Mouse (Mus musculus) brain, adult 2 months (tissue): ENCODE data around the gene Ms4a14.
"Not testable (repeated sequence)": the region's sequence is repeated elsewhere in the genome, so short reads cannot be mapped to it uniquely, and the experiment has no call there.

Experiments used
- DNase-seq: peaks from one replicate; pipeline ENCODE4 v3.0.0; 2011; ENCODE audit warnings: low read depth, low spot score

The Ms4a14 gene

DNA sequence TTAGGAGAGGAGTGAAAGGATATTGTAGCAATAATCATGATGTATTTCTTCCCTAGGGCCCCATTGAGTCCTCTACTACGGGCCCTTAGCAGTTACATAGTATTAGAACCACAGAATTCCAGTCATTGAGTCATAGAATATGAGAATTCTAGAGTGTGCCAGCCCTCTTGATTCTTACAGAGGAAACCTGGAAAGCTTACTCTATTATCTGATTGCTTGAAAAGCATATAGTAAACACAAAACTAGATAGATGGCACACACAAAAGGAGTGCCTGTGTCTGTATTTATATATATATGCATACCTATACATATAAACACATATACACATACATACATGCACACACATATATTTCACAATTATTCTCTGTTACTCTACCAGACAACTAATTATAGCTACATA, at the start of gene Ms4a14:
Ms4a14 (minus strand) TSS at position 101 of the 400 bp plus-strand sequence.
- DNase-seq = no peak

DNA sequence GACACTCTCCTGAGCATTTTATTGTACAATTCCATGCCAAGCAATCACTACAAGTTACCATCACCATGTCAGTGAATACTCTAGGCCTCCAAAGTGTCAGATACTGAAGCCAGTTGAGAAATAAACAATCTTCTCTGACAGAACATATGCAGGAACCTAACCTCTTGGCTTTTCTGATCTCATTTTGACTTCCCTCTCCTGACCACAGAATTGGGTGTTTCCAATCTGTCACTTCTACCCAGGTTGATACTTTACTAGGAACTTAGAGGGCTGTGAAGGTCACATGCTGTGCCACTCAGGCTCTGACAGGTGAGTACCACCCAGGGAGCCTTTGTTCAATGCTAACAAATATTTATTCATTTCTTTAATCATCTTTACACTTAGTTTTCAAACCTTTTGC, 47.7 kb upstream of the Ms4a14 start:
- DNase-seq = no peak

DNA sequence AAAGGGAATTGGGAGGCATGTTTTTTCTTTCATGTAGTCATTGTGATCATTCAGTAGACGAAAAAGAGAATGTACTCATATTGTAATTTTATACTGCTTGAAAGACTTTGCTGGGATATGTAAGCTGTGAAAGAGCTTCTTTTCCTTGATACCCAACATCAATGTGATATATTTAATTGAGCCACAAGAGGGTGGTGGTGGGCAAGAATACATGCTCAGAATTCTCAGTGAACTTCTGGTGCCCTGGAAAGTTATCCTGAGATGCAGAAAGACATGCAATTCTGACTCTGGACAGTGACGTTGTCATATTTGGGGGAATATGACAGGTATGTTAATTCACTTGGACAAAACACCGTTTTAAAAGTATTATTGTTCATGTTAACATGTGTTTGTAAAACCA, 45.9 kb upstream of the Ms4a14 start:
- peak; percentile 18 for DNase-seq

DNA sequence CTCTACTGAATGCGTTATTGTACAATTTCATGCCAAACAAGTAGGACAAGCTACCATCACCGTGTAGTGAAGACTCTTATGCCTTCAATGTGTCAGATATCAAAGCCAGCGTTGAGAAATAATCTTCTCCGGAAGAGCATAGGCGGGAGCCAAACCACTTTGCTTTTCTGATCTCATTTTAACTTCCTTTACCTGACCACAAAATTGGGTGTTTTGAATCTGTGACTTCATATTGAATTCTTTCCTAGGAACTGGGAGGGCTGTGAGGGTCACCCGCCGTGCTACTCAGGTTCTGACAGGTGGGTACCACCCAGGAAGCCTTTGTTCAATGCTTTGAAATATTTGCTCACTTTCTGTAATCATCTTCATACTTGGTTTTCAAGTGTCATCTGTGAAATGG, 41.5 kb upstream of the Ms4a14 start:
- DNase-seq = no peak

DNA sequence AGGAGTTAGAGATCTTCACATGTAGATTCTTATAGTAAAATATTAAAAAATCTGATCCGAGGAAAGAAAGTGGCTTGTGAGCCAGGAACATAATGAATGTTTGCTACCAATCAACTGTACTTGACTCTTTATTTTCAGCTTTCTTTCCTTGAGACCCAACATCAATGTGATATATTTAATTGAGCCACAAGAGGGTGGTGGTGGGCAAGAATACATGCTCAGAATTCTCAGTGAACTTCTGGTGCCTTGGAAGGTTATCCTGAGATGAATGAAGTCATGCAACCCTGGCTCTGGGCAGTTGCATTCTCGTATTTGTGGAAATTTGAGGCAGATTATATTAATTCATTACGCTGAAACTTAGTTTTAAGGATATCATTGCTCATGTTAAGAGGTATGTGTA, 37.6 kb upstream of the Ms4a14 start:
- DNase-seq = peak; percentile 3

DNA sequence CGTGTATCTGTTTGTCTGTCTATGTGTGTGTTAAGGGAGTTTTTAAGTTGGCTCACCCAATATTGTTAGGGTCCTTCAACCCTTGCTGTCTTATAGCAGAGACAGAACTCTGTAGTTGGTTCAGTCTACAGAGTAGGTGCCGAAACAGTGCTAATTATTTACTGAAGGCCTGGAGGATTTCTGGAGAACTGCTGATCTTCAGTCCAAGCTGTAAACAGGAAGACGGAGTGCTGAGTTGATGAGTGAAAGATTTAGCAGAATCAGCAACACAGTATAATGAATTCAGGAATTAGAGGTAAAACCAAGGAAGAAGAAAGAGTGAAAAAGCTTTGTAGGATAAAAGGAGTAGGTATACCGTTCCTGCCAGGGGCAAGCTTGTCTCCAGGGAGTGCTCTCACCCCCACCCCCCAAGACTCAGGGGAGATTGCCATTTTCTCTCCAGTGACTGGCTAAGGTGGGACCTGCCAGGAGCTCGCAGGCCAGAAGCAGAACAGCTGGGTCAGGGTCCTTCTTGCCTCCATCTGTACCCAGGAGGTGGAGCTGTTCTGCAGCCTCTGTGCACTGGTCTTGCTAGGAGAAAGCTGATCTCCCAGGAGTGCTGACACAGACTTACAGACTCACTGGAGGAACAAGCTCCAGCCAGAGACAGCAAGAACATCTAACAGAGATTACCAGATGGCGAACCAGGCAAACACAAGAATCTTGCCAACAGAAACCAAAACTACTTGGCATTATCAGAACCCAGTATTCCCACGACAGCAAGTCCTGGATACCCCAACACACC, 35.6 kb upstream of the Ms4a14 start:
- DNase-seq = peak; percentile 35

DNA sequence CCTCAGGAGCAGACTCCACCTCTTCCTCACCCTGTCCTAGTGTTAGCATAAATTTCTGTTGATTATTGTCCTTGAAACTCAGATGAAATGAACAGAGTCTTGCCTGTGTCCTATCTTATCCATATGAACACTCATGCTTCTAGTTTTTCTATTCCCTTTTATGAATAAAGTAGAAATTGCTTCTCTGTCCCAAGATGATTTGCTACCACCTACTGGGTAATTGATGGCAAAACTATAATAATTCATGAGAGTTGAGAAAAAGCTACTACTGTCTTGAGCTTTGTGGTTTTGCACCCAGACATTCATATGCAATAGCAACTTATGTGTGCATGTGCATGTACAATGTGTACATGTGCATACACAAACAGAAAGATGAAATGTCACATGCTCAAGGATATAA, 29.7 kb upstream of the Ms4a14 start:
- DNase-seq = no peak

DNA sequence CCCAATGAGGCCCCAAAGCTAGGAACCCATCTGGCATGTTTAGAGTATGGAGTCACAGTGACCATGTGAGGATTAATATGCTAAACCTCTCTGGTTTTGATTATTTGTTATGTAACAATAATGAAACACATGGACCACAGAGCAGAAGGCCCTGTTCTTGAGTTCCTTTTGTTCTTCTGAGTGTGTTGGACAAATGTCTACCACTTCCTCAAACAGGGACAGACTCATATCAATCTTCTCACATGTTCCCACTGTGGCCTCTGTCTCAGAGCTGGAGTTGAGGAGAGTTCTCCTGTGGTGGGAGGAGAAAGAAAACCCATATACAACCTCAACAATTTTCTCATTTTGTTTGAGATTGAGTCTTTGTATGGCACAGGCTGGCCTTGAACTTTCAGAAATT, 28.9 kb upstream of the Ms4a14 start:
- no peak for DNase-seq

DNA sequence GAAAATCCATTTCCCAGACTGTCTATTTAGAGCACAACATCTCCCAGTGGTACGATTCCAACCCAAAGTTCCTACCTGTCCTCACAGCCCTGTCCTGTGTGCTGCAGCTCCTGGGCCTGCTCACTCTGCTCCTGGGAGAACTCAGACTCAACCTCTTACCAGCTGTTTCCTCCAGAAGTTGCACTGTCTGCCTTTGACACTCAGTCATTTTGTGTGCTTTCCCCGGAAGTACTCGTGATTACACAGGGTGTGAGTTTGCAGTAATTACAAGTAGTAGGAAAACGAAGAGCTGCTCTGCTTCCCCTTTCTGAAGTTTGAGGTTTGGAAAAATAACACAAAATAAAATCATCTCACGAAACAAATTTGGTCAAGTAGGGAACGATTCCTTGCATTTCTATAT, 21.7 kb upstream of the Ms4a14 start, which contains the start of gene Ms4a7:
Ms4a7 (minus strand) TSS at position 215 of the 400 bp plus-strand sequence.
- DNase-seq = no peak

DNA sequence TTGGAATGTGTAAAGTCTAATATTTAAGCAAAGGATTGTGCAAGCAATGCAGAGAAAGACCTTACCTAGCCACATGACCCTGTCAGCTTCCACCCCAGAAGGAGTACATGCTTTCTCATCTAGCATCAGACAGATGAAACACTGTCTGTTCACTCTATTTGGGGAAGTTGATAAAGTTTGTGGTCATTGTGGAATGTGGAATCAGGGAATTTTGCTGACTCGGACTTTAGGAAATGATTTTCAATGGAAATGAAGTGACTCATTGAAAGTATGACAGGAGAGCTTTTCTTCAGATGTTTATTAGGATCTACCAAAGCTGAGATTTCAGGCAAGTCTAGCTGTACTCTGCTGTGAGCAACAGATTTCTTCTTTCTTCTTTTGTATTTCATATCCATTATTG, 6.9 kb upstream of the Ms4a14 start:
- no peak for DNase-seq

DNA sequence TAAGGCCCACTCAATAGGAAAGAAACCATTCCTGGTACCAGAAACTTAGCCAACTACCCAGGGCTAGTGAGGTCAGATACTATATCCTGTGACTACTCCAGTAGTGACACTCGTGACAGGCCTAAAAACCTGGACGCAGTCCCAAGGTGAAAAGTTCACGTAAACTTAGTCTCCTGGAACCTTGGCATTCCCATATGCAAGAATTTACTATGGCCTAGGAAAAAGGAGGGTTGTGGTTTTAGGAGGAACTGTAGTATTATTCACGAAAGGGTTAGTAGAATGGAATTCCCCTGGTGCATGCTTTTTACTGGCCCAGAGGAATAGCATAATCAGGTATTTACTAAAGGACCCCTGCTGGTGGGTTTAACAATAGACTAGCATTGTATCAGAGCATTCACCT, 2.5 kb upstream of the Ms4a14 start:
- no peak for DNase-seq

DNA sequence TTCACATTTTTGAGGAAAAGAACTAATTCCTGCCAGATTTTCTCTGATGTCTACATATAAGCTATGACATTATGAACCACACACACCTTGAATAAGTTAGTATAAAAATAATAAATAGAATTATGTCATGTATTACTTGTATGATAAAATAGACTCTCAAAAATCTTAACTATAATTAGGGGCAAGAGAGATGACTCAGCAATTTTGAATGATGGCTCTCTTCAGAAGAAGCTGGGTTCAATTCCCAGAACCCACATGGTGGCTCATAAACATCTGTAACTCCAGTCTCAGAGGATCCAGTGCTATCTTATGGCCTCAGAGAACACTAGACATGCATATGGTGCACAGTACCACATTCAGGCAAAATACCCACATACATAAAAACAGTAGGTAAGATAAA, 5.4 kb downstream of the Ms4a14 start:
- DNase-seq = no peak

DNA sequence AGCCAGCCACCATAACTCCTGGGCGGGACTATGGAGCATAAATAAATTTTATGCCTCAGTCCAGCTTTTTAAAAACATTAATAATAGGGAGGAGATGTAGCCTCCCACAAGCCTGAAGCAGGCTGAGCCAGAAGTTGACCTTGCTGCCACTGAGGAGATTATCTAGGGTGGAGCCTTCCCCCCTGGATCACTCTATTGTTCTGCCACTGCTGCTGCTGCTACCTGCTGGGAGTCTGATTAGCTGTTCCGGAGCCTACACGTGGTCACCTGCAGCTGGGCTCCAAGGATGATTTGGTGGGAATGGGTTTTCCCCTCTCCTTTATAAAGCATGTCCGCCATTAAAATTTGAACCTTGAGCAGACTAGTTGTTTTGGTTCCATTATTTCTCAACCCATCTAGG, 14.7 kb downstream of the Ms4a14 start:
- not testable (repeated sequence) for DNase-seq

DNA sequence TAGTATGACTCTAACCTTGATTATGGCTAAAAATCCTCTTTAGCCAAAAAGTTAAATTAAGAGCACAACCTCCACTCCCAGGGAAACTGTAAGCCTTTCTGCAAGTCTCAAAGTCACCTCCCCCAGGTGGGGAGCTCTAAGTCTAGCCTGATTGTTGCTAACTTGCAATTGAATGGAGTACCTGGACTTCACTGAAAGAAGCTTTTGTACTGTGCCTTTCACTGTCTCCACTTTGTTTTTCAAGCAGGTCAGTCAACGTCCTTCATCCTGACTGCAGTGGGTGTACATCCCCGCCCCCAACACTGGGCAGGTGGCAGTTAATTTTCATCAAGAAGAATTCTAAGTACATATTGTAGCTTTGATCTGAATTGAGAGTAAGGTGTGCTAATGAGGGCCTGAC, 15.3 kb downstream of the Ms4a14 start:
- no peak for DNase-seq

DNA sequence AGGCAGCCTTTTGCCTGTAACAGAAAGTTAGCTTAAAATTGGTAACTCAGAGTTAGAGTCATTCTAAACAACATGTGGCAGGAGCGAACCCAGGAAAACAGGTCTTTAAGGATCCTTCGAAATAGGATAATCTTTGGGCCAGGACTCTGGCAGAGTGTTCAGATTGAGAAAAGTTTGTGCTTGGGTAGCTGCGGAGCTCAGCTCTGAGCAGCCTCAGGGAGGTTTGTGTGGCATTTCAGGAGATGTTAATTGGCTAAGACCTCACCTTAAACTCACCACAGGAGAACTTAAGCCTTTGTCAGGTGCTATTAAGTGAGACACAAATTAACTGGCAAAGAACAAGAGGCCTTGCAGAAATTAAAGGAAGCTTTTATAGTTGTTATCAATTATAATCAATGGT, 20.6 kb downstream of the Ms4a14 start:
- not testable (repeated sequence) for DNase-seq

DNA sequence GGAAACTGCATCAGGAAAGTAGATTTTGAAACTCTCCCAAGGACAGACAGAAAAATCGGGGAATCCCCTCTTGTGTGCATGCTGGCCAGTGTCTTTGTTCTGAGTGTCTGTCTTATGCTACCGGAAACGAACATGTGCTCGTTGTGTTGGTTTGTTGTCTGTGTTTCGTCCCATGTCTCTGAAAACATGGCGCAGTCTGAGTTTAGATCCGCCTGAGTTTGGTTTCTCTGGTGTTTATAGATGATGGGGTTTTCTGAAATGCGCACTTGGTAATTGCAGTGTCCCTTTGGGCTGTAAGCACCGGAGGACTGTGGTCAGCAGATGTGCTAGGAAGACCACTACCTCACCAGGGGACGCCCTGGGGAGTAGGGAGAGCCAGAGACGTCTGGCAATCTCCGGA, 21.3 kb downstream of the Ms4a14 start:
- DNase-seq = peak; percentile 12

DNA sequence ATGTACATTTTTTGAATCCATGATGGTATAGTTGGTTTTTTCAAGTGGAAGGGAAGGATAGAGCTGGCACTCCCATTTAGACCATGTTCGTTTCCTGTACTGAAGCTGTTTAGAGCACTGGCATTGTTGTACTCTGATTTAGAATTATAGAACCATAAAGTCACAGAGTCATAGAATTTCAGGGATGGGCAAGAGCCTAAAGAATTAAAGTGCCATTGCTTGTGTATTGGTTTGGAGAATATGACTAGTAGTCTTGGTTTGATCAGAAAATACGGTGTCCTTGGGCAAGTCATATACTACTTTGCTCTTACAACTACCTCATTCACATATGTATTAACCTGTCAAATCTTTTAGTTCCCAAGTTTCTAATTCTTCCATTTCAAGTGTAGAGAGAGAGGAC, 30.5 kb downstream of the Ms4a14 start, which contains the start of gene Ms4a5:
Ms4a5 (minus strand) TSS at position 101 of the 400 bp plus-strand sequence.
- no peak for DNase-seq

DNA sequence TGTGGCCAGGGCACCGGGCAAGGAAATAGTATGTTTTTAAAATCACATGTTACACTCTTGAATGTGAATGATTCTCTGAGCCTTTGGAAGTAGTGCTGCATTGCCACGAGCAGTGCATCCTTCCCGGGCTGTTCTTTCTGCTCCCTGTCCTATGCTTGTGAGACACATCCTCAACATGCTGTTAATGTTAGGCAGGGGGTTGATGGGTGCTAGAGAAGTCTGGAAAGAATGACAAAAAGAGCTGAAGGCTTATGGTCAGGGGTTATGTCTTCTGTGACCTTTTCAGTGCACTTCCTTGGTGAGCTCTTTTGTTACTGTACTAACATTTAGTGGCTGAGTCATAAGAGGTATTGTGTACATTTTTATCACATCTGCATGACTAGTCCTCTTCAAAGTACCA, 34.0 kb downstream of the Ms4a14 start:
- DNase-seq = no peak

DNA sequence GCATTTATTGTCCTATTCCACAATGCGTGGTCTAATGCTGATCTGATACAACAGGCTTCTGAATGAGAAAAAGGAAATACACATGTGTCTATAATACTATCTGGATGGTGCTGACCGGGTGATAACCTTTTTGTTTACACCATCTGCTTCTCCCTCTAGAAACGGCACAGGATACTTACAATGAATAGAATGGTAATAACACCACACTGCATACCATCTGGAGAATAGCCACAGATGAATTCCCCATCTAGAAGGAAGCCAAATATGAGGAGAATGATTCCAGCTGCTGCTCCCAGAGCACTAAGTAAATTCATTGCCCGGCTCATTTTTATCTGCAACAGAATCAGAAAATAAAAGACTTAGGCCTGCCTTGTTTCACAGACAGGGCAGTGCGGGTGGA, 37.8 kb downstream of the Ms4a14 start:
- no peak for DNase-seq

DNA sequence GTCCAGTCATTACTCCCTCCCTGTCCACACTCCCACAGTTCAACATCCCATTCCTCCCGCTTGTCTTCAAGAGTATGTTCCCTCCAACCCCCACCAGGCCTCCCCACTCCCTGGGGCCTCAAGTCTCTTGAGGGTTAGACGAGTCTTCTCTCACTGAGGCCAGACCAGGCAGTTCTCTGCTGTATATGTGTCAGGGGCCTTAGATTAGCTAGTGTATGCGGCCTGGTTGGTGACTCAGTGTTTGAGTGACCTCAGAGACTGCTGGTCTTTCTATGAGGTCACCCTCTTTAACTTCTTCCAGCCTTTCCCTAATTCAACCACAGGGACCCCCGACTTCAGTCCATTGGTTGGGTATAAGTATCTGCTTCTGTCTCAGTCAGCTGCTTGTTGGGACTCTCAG, 47.3 kb downstream of the Ms4a14 start:
- DNase-seq = no peak

DNA sequence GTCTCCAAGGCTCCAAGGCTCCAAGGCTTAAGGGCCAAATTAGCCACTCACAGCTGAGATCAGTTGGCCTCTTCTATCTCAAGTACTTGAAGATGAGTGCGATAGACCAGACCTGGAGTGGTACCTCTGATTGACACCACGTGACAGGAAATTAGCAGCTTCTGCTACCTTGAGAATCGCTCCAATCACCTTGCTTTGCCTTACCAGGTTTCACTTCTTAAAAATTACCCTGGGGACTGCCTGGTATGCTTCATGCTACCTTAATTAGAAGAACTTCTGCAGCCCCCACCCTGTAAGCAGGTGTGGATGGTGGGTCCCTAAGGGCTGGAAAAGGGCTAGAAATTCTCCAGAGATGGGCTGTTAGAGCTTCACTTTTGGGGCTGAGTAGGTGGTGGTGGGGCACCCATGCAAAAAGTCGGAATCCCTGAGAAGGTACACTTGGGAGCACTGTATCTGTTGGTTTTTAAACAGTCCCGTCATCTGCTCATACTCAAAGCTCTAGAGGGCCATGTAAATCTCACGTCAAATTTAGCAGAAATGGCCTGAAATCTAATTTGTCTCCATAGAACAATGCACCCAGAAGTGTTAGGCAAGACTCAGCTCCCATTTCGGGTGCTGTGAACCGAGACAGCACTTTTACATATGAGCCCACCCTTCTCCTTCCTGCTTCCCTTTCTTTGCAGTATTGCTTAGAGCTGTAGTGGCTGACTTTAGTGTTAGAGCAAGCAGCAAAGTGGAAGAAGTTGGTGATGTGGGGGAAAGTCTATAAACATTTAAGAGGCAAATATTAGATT, 48.0 kb downstream of the Ms4a14 start, which contains the start of gene Ms4a1:
Ms4a1 (minus strand) TSS at position 190 of the 794 bp plus-strand sequence.
- DNase-seq = no peak

DNA sequence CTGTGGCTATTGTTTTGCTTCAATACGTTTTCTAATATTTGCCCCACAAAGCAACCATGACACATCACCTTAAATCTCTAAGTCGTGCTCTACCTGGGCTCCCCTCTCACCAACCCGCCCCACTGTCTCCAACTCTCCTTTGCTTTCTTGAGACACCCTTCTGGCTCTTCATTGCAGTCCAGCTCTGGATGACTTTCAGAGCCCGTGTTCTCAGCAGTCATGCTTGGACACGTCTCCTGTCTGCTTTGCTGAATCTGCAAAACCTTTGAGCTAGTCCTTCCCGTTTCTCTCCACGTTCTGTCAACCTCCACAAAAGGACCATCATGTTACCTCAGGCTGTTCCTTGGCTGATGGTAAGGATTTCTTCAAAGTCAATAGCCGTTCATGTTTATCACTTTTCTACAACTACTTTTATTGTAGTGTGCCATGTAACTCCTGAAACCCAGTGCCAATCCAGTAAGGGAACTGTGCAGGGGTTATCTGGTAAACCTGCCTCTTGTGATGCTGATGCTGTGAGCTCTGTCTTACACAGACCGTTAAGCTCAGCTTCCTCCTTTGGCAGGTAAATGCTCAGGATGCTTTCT, 49.6 kb downstream of the Ms4a14 start:
- no peak for DNase-seq
